Mouse (Mus musculus) cerebellum, adult 11-12 months (tissue): ENCODE data around the gene Ccdc66.

Experiments
- DNase-seq: peaks from one replicate; pipeline ENCODE4 v3.0.0; 2022

The Ccdc66 gene

DNA sequence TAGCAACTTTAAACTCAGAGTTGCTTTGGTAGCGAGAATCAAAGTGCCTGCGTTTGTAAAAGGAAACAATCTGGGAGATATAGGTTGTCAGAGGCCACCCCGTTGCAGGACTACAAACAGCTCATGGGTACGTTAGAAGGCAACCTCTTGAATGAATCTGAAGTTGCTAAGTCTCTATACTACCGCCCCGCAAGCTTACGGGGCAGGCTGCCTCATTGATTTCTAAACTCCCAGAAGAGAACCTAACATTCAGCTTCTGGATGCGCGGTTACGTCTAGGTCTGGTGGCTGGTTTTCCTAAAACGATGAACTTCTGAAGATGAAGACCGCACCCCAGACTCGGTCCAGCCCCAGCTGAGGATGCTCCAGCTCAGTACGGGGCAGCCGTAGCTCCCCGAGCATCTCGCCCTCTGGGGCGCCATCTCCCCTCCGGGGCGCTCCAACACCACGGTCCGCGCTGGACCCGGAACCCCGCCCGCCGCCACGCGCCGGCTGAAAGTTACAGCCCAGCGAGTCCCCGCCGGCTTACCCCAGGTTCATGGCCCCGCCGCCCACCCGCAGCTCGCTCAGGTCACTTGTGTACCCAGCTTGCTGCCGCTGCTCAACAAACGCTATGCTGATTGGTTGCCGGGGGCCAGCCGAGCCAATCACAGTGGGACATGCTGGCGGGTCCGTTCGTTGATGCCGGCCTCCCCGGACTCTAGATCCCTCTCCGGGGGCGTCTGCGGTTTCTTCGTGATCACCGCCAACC is at the start of gene Ccdc66:
Gene Ccdc66 (minus strand): TSS at position 567 of the 750 bp plus-strand sequence.
- DNase-seq, result peak; percentile 98

DNA sequence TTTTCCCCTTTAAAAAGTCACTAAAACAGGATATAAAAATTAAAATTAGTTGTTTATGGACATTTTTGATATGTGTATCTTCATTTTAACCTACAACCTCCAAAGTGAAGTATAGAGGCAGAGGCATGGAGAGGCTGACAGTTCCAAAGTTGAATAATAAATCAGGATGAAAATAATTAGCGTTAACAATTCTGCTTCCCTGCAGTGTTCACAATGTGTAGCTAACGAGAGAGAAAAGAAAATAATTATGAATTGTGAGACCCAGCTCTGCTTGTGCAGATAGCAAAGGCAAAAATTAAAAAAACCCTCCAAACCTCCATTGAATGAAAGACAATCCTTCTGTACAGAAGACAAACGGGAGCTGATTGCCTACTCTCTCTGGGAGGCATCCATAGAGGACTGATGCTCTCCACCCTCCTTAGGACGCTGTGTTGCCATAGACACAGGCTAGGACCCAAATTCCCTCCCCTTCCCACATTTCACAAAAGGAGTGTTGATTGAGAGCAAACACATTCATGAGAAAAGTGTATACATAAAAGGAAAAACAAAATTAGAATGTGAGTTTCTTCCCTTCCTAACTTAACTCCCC is 35.7 kb upstream of the Ccdc66 start:
- no peak for DNase-seq

DNA sequence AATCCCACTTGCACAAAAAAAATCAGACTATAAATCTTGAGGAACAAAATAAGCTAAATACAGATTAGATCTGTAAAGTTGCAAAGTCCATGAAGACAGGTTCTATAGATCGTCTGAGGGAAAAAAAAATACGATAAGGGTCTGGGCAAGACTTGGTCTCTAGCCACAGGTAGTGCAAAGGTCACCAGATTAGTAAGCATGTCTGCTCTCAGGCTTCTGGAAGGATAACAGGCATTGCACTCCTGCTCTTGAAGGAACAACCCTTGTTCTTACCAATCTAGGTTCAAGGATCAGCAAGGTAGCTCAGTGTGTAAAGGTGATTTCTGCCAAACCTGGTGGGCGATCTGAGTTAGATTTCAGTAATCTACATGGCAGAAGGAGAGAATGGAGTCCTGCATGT is 28.2 kb upstream of the Ccdc66 start:
- no peak for DNase-seq

DNA sequence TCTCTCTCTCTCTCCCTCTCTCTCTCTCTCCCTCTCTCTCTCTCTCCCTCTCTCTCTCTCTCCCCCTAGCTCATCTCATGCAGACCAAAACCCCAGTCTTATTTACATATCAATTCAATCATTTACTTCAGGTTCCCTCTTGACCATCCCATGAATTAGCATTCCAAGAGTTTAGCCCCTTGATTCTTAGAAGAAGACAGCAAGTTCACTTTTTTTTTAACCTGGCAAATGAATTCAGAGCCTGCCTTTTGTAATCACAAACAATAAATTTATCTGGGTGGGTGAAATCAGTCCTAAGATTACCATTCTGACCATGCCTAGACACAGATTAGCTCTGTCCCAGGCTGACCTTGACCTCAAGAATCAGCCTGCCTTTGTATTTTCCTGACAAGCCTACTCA is 16.3 kb upstream of the Ccdc66 start:
- DNase-seq, result no peak

DNA sequence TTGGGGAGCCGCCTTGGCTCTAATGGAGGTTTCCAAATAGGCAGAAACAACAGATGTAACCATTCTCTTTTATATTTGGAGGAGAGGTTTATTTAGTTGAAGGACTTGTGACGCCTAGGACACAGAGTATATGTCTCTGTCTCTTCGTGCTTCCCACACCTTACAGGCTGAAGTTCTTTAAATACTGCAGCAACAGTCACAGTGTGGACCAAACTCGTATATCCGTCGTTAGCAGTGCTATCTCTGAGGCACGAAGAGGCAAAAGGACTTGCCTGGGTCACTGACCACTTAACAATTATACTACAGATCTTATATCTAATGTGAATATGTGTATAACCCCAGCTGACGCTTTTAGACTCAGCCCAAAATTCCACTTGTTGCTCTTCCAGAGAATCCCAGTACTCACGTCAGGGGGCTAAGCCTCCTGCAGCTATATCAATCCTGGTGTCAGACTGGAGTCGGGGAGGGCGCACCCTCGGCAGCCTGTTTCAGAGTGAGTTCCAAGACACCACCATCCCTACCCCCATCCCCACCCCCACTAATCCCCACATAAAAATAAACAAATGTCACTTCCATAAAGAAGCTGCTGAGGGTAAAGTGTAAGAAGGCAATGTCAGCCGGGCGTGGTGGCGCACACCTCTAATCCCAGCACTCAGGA is 513 bp upstream of the Ccdc66 start:
- DNase-seq, result peak; percentile 16

DNA sequence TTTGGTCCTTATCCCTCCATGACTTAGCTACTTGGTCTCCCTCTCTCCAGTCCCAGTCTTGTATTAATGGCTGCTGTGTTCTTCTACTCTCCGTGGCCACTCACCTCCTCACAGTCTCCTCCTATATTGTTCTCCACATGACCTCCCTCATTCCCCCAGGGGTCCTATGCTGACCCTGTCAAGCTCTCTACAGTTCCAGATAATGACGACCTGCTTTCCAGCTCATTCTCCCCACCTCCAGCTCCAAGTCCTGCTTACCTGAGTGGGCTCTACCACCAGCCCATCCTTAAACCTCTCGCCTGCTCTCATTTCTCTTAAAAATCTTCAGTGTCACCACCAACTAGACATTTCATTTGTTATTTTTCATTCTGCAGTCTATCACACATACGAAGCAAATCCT is 7.2 kb downstream of the Ccdc66 start:
- DNase-seq, result no peak

DNA sequence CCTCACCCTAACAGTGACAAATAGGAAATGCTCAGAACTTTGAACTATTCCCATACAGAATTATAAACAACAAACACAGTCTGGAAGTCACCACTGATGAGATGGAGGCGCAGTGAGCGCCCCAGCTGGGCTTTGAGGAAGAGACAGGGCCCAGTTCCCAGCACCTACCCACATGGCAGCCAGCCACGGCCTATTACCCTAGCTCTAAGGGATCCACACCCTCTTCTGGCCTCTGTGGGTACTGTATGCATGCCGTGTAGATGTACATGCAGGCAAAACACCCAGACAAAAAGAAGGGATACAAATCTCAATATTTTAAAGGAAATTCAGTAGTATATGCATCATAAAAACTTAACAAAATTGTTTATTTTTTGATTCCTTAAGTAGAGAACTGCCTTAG is 14.7 kb downstream of the Ccdc66 start:
- DNase-seq, result no peak

DNA sequence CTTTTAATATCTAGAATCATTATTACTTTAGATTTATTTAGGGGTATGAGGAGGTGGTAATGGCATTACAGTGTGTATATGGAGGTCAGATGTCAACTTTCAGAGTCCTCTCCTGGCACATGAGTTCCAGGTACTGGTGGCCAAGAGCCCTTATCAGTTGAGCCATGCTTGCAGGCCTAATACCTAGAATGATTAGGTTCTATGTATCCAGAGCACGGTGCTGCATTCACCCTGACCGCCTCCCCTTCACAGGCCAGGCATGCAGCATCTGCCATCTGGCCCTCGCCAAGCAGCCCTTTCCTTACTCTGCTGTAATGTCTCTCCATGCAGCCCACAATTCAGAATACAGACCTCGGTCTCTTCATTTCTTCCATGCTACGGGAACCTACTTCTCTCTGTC is 16.9 kb downstream of the Ccdc66 start:
- no peak for DNase-seq

DNA sequence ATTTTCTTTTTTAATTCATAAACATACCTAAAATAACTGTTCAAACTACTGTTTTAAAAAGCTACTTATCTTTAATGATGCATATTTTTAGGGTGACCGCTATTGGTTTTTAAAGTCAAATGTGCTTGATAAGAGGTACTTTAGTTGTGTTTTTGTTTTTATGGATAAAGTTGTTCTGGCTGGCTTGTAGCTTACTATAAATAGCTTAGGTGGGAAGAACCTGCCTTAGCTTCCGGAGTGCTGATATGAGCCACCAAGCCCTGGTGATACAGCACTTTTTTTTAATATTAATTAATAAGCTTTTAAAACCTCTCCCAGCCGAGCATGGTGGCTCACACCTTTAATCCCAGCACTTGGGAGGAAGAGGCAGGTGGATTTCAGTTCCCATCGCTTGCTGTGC is 61.3 kb downstream of the Ccdc66 start:
- DNase-seq, result no peak

DNA sequence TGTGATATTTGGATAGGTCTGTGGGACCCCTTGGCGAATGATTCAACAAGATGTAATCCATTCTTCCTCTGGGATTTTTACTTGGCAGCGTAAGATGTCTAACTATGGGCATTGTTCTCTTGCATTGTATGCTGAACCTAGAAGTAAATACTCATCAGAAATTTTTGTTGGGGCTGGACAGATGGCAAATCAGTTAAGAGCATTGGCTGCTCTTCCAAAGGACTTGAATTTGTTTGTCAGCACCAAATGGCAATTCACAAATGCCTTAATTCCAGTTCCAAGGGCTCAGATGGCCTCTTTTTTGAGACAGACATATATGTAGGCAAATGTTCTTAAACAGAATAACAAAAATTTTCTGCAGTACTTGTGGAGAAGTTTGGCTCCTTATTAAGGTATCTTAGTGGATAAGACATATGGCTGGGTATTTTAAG is 63.4 kb downstream of the Ccdc66 start:
- peak; percentile 19 for DNase-seq

DNA sequence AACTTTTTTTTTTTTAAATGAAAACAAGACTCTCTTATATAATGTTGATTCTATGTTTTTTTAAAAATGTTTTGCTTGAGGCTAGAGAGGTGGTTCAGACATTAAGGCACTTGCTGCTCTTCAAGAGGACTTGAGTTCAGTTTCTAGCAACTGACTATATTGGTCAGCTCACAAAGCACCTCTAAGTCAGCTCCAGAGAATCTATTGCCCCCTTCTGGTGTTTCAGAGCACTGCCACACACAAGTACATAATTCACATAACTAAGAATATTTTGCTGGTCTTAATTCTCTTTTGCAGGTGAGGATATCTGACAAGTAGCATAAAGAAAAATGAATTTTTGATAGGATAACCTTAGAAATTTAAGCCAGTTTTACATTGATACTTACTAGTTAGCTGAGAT is 67.3 kb downstream of the Ccdc66 start:
- no peak for DNase-seq

DNA sequence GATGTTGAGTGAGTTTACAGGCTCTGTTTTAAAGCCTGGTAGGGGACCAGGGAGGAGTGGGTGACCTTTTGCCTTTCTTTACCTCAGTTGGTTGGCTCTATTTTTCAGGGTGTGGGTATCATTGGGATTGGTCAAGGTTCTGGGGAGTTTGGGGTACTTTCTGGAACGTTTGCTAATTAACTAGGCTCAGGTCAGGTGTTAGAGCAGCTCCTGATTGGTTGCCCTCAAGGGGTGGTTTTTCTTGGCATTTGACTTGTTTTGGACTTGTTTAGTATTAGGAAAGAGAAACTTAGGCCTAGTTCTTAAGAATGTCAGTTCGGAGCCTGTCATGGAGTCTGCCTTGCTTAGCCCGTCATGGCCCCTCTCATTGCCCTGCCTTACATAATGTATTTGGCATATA is 71.4 kb downstream of the Ccdc66 start:
- DNase-seq, result no peak

DNA sequence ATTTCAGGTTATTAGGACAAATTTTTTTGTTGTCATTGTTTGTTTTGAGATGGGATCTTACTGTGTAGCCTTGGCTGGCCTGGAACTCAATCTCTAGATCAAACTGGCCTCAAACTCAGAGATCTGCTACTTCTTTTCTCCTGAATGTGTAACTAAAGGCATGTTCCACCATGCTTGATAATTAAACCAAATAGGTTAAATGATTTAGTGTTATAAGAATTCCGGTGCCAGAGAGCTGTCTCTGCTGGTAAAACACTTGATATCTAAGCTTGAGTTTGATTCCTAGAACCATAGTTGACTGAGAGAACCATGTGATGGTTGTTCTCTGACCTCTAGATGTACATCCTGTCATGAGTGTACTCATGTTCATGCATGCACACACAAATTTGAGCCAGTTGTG is 72.1 kb downstream of the Ccdc66 start:
- DNase-seq, result no peak

DNA sequence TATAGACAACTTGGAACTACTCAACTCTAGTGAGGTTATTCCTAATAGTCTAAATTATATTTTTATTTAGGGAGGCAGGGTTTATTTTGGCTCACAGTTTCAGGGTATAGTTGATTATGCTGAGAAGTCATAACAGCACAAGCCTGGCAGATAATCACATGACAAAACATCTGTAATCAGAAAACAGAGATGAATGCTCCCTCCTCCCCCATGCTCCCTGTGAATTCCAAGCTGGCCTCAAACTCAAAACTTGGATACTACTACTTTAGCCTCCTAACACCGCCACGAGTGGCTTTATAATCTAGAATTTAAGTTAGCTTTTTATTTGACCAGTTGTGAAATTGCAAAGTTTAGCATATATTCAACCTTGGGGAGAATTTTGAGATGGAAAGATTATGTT is 76.2 kb downstream of the Ccdc66 start:
- DNase-seq, result no peak
